Mouse (Mus musculus): Measurements from ENCODE around the gene Plce1. TPM values are rescaled to one million over a fixed set of nuclear protein-coding genes. Genes with fewer than 3 reads are reported as not detected.

Plce1 gene
- polyA plus RNA-seq, 1 experiment from 2014 or later = 3.0 TPM

DNA sequence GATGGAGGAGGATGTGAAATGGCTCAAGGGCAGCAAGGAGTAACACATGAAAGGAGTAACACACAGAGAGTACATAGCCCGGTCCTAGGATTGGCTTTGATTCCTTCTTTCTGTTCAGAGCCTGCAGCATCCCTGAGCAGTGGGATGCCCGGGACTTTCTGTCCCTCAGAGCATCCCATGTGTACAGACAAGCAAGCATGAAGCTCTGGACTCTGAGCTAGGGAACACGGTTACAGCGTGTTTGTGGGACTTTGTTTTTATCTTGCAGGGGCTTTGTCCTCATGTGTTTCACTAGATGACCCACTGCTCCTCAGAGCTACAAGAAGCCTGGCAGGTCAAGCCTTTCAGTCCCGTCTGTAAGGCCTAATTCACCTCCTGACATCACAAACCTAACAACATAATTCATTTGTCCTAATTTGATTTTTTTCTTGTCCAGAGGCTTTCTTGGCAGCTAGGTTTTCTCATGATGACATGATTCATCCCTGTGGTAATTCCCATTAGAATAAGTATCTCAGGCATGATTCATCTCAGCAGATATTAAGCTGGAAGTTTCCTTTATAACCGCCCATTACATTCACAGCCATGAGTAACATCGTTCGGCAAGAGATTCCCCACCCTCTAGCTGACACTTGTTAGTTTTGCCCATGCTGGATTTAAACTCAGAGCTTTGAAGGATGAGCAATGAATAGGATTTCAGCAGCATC, 128.2 kb downstream of the Plce1 start:
- H3K4me3 ChIP-seq (ENCODE audit: low read length) = no peak overlapping the region
- ATAC-seq = no peak
- no peak overlapping the region for H3K27ac ChIP-seq (ENCODE audit: low read depth, low read length)
- 93% methylated on average over 8 of the region's 8 CpGs for WGBS
- no peaks in the 10 kb centered on the region for H3K27me3 ChIP-seq (replicated peaks; ENCODE audit: control insufficient read depth, insufficient read depth, low read length)
- H3K9ac ChIP-seq (ENCODE audit: low read depth, low read length) = no peak overlapping the region
- H3K36me3 ChIP-seq (ENCODE audit: control insufficient read depth, insufficient read depth, low read length) = no peaks in the 10 kb centered on the region
- no peaks in the 10 kb centered on the region for H3K4me1 ChIP-seq (ENCODE audit: control insufficient read depth, insufficient read depth, low read depth, low read length)
- H3K9me3 ChIP-seq (ENCODE audit: control insufficient read depth, low read length) = no peaks in the 10 kb centered on the region
- no peak overlapping the region for H3K4me2 ChIP-seq (ENCODE audit: low read length)

DNA sequence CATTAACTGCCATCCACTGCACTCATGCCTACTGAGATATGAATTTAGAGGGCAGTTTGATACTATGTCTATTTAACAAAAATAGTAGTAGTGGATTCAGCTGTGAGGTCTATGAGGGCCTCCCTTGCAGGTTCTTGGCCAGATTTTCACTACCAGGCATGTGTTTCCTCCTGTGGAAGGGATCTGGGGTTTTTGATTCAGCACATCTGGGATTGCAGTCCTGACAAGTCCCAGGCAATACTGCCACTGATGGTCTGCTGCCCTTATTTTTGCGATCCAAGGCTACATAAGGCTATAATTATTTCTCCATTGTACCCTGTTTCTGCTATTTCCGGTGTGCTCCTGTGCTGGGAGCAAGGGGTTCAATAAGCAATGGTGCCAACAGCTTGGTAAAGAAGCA, 129.4 kb downstream of the Plce1 start:
- Histone ChIP-seq H3K9me3 (ENCODE audit: control insufficient read depth, low read length) (no peaks in the 10 kb centered on the region), H3K27ac (ENCODE audit: low read depth, low read length) (no peak overlapping the region), H3K4me1 (ENCODE audit: control insufficient read depth, insufficient read depth, low read depth, low read length) (no peaks in the 10 kb centered on the region), H3K4me2 (ENCODE audit: low read length) (no peak overlapping the region), H3K27me3 (replicated peaks; ENCODE audit: control insufficient read depth, insufficient read depth, low read length) (no peaks in the 10 kb centered on the region), H3K9ac (ENCODE audit: low read depth, low read length) (no peak overlapping the region), H3K4me3 (ENCODE audit: low read length) (no peak overlapping the region), H3K36me3 (ENCODE audit: control insufficient read depth, insufficient read depth, low read length) (no peaks in the 10 kb centered on the region)
- WGBS = 91% methylated on average over 2 of the region's 2 CpGs
- ATAC-seq = no peak

DNA sequence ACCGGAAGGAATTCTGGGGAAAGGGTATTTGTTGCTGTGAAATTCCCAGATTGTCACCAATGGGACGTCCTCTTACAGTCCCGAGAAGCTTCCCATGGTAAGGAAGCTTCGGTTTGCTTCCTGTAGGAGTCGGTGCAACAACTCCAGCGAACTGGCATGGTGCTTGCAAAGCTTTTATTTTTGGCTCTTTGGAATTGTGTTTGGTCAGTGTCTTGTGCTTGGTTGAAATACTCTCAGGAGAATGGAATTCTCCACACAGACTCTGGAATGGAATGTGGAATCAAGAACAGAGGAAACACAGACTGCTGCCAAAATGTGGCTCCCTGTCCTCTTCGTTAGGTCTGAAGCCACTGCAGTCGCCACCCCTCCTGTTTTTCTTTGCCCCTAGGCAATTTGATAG, 129.9 kb downstream of the Plce1 start:
- Histone ChIP-seq H3K9ac (ENCODE audit: low read depth, low read length) (no peak overlapping the region), H3K4me1 (ENCODE audit: control insufficient read depth, insufficient read depth, low read depth, low read length) (no peaks in the 10 kb centered on the region), H3K36me3 (ENCODE audit: control insufficient read depth, insufficient read depth, low read length) (no peaks in the 10 kb centered on the region), H3K4me3 (ENCODE audit: low read length) (no peak overlapping the region), H3K27ac (ENCODE audit: low read depth, low read length) (no peak overlapping the region), H3K9me3 (ENCODE audit: control insufficient read depth, low read length) (no peaks in the 10 kb centered on the region), H3K4me2 (ENCODE audit: low read length) (no peak overlapping the region), H3K27me3 (replicated peaks; ENCODE audit: control insufficient read depth, insufficient read depth, low read length) (no peaks in the 10 kb centered on the region)
- no peak for ATAC-seq
- 90% methylated on average over 8 of the region's 8 CpGs for WGBS

DNA sequence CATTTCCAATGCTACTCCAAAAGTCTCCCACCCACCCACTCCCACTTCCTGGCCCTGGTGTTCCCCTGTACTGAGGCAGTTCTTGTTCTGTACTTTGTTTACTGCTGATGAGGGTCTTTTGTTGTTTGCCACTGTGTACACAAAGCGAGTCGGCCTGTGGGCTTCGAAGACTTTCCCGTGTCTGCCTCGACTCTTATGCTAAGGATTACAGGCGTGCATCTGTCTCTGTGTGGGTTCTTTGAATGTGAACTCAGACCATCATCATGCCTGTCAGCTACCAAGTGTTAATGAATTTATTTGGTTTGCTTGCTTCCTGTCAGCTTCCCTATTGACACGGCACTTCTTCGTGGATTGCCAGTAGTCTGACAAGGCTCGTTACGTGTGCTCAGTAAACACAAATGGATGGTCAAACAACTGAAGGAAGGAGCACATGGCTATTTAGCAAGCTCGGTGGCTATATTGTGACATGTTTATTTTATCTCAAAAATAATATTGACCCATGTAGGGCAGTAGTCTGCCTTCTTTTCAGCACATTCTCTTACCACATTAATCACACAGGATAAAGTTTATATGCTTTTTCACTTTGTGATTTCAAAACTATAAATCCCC, 133.3 kb downstream of the Plce1 start:
- Histone ChIP-seq H3K4me1 (ENCODE audit: control insufficient read depth, insufficient read depth, low read depth, low read length) (no peaks in the 10 kb centered on the region), H3K9me3 (ENCODE audit: control insufficient read depth, low read length) (no peaks in the 10 kb centered on the region), H3K27me3 (replicated peaks; ENCODE audit: control insufficient read depth, insufficient read depth, low read length) (no peaks in the 10 kb centered on the region), H3K9ac (ENCODE audit: low read depth, low read length) (no peak overlapping the region), H3K4me3 (ENCODE audit: low read length) (no peak overlapping the region), H3K27ac (ENCODE audit: low read depth, low read length) (no peak overlapping the region), H3K36me3 (ENCODE audit: control insufficient read depth, insufficient read depth, low read length) (no peaks in the 10 kb centered on the region), H3K4me2 (ENCODE audit: low read length) (no peak overlapping the region)
- WGBS = 32% methylated on average over 11 of the region's 11 CpGs
- no peak for ATAC-seq

DNA sequence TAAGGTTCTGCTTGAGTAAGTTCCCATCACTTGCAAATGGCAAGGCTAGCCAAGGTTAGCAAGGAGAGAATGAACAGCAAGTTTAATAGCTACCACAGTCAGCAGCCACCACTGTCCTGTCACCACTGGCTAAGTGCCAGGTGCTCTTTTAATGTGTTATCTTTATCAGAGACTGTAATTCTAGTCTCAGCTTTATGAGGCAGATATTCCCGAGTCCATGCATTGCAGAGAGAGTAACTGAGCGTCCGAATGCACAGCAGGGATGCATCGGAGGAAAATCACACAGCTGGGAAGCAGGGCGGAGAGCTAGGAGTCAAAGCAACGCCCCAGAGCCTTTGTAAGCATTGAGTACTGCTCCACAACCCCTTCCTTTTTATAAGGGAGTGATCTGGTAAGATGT, 134.4 kb downstream of the Plce1 start:
- H3K36me3 ChIP-seq (ENCODE audit: control insufficient read depth, insufficient read depth, low read length) = no peaks in the 10 kb centered on the region
- 32% methylated on average over 6 of the region's 6 CpGs for WGBS
- no peak overlapping the region for H3K9ac ChIP-seq (ENCODE audit: low read depth, low read length)
- no peak overlapping the region for H3K4me2 ChIP-seq (ENCODE audit: low read length)
- no peaks in the 10 kb centered on the region for H3K4me1 ChIP-seq (ENCODE audit: control insufficient read depth, insufficient read depth, low read depth, low read length)
- no peaks in the 10 kb centered on the region for H3K27me3 ChIP-seq (replicated peaks; ENCODE audit: control insufficient read depth, insufficient read depth, low read length)
- H3K9me3 ChIP-seq (ENCODE audit: control insufficient read depth, low read length) = no peaks in the 10 kb centered on the region
- H3K27ac ChIP-seq (ENCODE audit: low read depth, low read length) = no peak overlapping the region
- no peak overlapping the region for H3K4me3 ChIP-seq (ENCODE audit: low read length)
- no peak for ATAC-seq

DNA sequence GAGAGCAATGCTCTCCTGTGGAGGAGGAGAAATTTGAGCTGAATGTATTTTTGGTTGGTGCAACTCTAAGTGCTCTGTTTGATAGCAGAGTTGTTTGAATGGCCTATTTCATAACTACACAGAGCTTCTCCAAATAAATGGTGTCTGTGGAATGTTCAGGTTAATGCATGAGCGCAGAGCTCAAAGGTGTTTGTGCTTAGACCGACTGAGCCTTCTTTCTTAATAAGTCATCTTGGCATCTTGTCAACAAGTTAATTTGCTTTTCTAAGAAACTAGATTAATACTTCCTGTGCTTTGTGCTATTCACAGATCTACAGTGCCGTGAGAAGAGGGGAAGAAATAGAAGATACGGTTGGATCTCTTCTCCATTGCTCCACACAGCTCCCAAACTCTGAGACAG, 139.2 kb downstream of the Plce1 start:
- no peak overlapping the region for H3K9ac ChIP-seq (ENCODE audit: low read depth, low read length)
- H3K4me1 ChIP-seq (ENCODE audit: control insufficient read depth, insufficient read depth, low read depth, low read length) = no peaks in the 10 kb centered on the region
- H3K36me3 ChIP-seq (ENCODE audit: control insufficient read depth, insufficient read depth, low read length) = no peaks in the 10 kb centered on the region
- no peak for ATAC-seq
- WGBS = 74% methylated on average over 4 of the region's 4 CpGs
- H3K4me2 ChIP-seq (ENCODE audit: low read length) = no peak overlapping the region
- no peak overlapping the region for H3K27ac ChIP-seq (ENCODE audit: low read depth, low read length)
- H3K4me3 ChIP-seq (ENCODE audit: low read length) = no peak overlapping the region
- no peaks in the 10 kb centered on the region for H3K9me3 ChIP-seq (ENCODE audit: control insufficient read depth, low read length)
- H3K27me3 ChIP-seq (replicated peaks; ENCODE audit: control insufficient read depth, insufficient read depth, low read length) = no peaks in the 10 kb centered on the region

DNA sequence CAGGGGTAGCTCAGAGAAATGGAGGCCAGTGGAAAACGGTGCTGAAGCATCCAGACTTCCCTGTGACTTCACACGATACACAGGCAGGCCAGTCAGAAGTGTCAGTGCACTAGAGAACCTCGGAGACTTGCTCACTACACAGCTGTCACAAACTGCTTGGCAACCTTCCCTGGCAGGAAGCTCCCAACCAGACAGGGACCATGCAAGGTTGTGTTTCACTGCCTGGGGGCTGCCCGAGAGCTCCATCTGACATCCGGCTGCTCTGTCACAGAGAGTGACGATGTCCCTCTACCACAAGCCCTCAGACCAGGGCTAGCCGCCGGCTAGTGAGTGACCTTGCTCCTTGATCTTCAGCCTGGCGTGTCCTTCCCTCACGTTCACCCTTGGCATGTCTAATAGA, 140.6 kb downstream of the Plce1 start:
- 77% methylated on average over 10 of the region's 10 CpGs for WGBS
- ATAC-seq = peak; percentile 64; the same call in 1 of the 2 replicates

DNA sequence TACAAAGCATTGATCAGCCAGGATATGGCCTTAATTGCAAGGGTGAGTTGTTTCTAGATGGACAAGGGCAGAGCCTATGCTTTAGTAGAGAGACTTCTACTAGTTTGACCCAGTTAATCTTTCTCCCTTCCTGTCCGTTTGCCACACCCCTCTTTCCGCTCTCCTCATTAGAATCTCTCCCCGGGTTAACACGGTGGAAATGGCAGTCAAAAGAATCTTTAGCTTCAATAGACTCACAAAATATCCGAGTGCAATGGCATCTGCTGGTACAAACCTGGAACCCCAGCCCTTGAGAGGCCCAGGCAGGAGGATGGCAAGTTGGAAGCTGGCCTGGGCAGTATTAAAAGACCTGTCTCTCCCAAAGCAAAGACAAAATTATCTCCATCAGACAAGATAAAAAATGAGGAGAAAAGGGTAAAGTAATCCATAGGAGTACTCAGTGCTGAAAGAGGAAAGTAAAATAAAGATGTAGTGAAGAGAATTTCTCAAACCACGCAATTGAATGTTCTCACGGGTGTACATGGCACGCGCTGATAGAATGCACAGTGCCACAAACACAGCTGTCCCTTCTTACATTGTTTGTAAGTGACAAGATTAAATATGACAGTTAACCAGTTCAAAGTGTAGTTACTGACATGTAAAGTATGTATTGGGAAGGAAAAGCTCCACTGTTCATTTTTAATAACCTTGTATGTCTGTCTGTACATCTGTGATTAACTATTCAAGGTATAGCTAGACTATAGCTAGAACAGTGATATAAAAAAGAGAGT, 145.5 kb downstream of the Plce1 start:
- Histone ChIP-seq H3K9me3 (ENCODE audit: control insufficient read depth, low read length) (no peaks in the 10 kb centered on the region), H3K27me3 (replicated peaks; ENCODE audit: control insufficient read depth, insufficient read depth, low read length) (no peaks in the 10 kb centered on the region), H3K27ac (ENCODE audit: low read depth, low read length) (no peak overlapping the region), H3K36me3 (ENCODE audit: control insufficient read depth, insufficient read depth, low read length) (no peaks in the 10 kb centered on the region), H3K4me1 (ENCODE audit: control insufficient read depth, insufficient read depth, low read depth, low read length) (no peaks in the 10 kb centered on the region), H3K9ac (ENCODE audit: low read depth, low read length) (no peak overlapping the region), H3K4me3 (ENCODE audit: low read length) (no peak overlapping the region), H3K4me2 (ENCODE audit: low read length) (no peak overlapping the region)
- 74% methylated on average over 9 of the region's 9 CpGs for WGBS
- ATAC-seq = no peak

More for the DNA sequence above, 140.6 kb downstream of the Plce1 start:
- Histone ChIP-seq H3K9ac (ENCODE audit: low read depth, low read length) (no peak overlapping the region), H3K4me1 (ENCODE audit: control insufficient read depth, insufficient read depth, low read depth, low read length) (no peaks in the 10 kb centered on the region), H3K4me3 (ENCODE audit: low read length) (no peak overlapping the region), H3K9me3 (ENCODE audit: control insufficient read depth, low read length) (no peaks in the 10 kb centered on the region), H3K4me2 (ENCODE audit: low read length) (no peak overlapping the region), H3K27me3 (replicated peaks; ENCODE audit: control insufficient read depth, insufficient read depth, low read length) (no peaks in the 10 kb centered on the region), H3K27ac (ENCODE audit: low read depth, low read length) (no peak overlapping the region), H3K36me3 (ENCODE audit: control insufficient read depth, insufficient read depth, low read length) (no peaks in the 10 kb centered on the region)

DNA sequence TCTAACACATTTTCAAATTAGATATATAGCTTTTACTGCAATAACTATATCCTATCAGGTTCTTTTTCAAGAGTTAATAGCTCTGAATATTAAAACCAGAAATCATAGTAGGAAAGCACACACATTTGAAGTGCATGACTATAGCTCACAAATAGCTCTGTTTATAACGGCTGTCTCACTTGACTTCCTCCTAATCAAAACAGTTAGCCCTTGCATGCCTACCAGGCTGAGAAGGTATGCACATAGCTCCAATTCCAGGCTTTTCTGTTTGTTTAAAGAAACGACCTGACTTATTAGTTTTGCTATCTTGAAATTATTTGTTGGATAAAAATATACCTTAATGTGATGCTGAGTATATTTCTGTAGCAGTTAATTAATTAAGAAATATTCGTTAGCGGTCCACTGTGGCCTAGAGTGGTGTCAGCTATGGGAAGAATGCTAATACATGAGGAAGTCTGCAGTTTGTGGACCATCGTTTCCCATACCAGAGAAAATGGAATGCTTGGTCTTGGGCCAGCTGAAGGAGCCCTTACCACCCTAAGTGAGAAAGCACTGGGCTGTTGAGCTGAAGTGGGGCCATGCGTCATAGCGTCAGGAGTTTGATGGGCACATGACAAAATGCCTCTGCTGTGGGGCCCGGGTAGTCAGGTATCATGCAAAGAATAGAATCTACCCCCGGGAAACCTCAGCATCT, 146.3 kb downstream of the Plce1 start:
- H3K9ac ChIP-seq (ENCODE audit: low read depth, low read length) = no peak overlapping the region
- H3K4me1 ChIP-seq (ENCODE audit: control insufficient read depth, insufficient read depth, low read depth, low read length) = no peaks in the 10 kb centered on the region
- ATAC-seq = no peak
- no peak overlapping the region for H3K27ac ChIP-seq (ENCODE audit: low read depth, low read length)
- no peaks in the 10 kb centered on the region for H3K36me3 ChIP-seq (ENCODE audit: control insufficient read depth, insufficient read depth, low read length)
- 85% methylated on average over 9 of the region's 9 CpGs for WGBS
- H3K9me3 ChIP-seq (ENCODE audit: control insufficient read depth, low read length) = no peaks in the 10 kb centered on the region
- no peaks in the 10 kb centered on the region for H3K27me3 ChIP-seq (replicated peaks; ENCODE audit: control insufficient read depth, insufficient read depth, low read length)
- H3K4me3 ChIP-seq (ENCODE audit: low read length) = no peak overlapping the region
- no peak overlapping the region for H3K4me2 ChIP-seq (ENCODE audit: low read length)
